Mouse (Mus musculus): ENCODE results near the gene Os9. TPM values are rescaled to one million over a fixed set of nuclear protein-coding genes. Genes with fewer than 3 reads are reported as not detected.
"Not testable (repeated sequence)": the region's sequence is repeated elsewhere in the genome, so short reads cannot be mapped to it uniquely, and the experiment has no call there.

Os9 gene
- total RNA-seq, 2 experiments from 2014 or later, result 23.2 to 28.8 TPM

DNA sequence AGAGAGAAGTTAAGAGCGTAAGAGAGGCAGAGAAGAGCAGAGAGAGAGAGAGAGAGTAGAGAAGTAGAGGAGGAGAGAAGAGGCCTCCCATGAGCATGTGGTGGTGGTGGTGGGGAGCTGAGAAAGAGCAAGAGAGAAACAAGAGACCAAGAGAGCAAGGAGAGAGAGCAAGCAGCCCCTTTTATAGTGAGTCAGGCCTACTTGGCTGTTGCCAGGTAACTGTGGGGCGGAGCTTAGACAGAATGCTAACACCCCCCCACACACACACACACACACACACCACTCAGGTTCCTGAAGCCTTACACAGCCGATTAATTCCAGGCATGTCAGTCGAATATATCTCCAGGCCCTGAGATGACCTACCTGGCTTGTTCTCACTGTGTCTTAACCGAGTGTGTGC lies 24.4 kb upstream of the Os9 start:
- DNase-seq, result no peak

DNA sequence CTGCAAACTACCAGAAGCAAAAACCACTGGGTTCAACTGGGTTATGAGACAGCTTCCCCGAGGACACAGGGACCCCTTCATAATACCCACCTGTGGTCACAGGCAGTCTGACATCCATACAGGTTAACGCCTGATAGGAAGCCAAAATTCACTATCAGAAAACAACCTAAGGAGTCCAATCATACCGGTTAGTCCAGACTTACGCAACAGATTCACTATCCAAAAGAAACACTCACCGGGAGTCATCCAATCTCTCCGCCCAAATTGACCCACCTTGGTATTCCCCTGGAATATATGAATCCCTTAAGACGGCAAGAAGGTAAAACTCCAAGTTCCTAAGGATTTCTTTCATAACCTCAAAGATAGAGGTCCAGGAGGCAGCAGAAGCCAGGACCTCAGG lies 23.6 kb upstream of the Os9 start:
- DNase-seq, result no peak

DNA sequence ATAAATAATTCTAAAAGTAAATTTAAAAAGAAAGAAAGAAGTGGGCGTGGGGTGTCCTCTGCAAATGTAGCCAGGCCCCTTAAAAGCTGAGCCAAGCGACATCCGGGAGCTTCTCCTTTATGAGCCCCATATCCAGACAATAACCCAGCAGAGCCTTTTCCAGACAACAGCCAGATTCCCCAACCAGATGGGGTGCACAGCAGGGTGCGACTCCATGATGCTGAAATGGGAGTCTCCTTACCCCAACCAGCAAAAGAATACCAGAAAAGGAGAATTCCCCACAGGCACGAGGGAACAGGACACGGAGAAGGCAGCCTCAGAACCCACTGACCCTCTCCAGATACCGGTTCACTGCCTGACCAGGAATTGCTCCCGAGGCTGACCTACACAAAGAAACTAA lies 22.3 kb upstream of the Os9 start:
- no peak for DNase-seq

DNA sequence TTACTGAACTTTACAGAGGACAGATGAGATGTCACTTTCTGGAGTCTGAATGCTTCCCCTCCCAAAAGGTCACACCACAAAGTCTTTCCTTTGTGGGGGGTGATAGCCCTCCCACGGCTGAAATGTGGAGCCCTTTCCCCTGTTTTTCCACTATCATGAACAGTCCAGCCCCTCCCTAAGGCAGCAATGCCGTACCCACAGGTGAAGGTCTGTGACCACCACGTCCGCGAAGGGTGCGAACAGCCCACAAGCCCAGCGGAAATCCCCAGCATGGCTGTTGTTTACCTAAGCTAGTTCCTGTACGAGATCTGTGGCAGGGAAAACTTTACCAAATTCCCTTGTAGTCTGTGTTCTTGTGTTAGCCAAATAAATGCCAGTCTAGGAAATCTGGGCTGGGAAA lies 20.6 kb upstream of the Os9 start:
- peak in 1 of 2 experiments; percentile 21 for DNase-seq

DNA sequence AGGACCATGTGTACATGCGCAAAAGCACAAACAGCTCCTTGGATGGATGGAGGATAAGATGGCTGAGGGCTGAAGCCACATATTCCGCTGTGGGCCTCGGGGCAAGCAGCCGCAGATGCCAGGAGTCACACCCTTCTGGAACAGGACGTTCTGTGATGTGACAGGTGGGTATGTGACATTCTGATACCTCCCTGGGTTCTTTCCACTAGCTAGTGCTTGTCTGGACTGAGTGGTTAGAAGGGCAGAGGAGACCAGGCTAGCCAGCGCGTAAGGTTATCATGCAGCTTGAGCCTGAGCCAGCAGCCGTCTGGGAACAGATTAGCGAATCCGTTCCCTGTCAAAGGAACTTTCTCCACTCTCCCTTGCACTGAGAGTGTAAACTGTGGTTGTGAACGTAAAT lies 20.0 kb upstream of the Os9 start:
- DNase-seq, result no peak

DNA sequence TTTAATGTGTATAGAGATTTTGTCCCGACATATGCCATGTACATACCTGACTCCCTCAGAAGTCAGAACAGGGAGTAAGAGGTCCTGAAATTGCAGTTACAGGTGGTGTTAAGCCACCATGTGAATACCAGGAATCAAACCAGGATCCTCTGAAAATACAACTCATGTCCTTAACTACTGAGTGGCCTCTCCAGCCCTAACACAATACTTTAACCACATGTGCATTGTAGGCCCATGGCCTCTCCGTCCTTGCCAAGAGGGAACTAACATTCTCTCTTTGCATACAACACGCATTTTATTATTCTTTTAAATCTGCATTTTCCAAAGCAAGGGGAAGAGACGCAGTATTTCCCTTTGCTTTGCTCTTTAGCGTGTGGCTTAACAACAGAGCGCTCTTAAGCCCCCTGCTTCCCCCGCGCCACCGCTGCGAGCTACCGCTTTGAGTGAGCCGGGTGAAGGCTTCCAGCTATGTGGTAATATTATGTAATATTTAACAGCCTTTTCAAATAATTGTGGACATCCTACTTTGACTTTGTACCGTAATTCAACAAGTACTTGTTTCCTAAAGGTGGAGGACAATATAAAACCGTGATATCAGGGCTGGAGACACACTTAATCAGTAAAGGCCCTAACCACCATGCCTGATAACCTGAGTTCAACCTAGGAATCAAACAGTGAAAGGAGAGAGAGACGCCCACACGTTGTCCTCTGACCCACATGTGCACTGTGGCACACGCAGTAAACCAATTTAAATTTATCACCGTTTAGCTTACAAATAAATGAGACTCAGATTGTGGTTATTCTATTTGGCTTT lies 17.6 kb upstream of the Os9 start:
- no peak for DNase-seq

DNA sequence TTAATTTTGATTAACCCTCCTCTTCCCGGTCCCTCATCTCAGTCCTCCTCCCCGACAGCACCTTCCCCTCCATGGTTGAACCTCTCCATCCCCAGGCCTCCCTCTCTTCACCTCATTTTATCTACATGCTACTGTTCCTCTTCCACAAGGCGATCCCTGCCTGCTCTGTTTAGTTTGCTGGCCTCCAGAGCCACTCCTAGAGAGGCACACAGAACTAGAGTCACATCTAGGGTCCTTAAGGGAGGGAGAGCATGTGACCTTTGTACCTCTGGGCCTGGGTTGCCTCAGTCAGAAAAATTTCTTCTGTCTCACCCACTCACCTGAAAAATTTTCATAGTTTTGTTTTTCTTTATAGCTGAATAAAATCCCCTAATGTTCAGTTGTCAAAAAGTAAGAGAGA lies 17.0 kb upstream of the Os9 start:
- no peak for DNase-seq

DNA sequence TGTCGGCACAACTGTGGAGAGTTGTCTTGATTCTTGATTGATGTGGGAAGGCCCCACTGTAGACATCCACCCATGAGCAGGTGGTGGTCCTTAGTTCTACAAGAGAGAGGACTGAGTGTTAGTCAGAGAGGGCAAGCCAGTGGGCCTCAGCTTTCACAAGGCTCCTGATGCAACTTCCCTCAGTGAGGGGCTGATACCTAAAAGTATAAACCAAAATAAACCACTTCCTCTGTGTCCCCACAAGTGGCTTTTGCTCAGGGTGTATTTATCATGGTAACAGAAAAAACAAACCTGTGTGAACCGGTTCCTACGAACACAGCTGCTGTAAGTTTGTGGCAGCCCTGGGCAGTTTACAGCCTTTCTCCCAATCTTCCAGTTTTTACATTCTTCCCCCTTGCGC lies 15.6 kb upstream of the Os9 start:
- DNase-seq, result peak in 1 of 2 experiments; percentile 9

DNA sequence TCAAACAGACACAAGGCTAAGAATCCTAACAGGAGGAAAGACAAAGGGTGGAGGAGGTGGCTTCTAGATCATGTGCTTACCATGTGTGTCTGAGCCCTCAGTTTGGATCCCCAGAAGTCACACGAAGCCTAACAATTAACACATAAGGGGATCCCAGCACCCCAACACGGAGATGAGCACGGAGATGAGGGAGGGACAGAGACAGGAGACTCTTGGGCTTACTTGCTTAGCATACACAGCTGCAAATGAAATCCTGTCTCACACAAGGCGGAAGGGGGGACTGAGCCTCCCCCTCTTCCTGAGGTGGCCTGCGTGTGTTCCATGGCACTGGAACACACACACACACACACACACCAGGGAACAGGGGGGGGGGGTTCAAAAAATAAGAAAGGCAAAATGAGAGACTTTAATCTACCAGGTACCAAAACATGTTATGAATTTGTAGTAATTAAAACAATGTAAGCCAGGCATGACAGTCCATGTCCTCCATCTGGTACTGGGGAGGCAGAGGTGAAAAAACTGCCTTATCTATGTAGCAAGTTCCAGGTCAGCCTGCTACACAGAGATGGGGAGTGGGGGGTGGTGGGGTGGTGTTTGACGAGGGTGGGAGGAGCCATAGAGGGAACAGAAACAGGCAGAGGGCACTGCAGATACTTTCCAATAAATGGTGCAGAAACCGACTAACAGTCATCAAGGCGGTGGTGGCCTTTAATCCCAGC lies 14.3 kb upstream of the Os9 start:
- DNase-seq, result no peak

DNA sequence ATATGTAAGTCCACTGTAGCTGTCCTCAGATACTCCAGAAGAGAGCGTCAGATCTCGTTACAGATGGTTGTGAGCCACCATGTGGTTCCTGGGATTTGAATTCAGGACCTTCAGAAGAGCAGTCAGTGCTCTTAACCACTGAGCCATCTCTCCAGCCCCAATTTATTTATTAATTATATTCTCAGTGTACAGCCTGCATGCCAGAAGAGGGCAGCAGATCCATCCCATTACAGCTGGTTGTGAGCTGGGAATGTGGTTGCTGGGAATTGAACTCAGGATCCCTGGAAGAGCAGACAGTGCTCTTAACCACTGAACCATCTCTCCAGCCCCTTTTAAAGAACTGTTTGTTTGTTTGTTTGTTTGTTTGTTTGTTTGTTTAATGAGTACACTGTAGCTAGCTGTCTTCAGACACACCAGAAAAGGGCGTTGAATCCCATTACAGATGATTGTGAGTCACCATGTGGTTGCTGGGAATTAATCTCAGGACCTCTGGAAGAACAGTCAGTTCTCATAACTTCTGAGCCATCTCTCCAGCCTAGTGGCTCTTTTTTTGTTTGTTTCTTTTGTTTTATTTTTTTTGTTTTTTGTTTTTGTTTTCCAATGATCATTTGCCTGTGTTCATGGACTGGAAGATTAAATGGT lies 13.6 kb upstream of the Os9 start:
- not testable (repeated sequence) for DNase-seq

DNA sequence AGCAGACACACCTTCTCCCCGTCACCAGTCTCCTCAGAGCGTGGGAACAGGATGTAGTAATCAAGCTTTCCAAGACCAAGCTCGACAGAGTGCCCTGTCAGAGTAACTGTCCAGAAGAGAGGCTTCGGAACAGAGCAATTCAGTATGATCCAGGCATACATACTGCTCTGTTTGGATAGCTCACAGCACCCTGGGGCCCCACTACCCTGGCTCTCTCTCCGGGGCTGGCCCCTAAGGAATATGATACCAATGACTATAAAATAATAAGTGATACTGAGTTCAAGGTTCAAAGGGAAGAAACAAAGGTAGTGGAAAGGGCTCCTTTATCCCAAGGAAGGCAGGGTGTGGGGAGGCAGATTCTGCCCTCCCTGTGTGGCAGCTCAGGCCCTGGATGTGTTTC lies 11.5 kb upstream of the Os9 start:
- DNase-seq, result no peak

DNA sequence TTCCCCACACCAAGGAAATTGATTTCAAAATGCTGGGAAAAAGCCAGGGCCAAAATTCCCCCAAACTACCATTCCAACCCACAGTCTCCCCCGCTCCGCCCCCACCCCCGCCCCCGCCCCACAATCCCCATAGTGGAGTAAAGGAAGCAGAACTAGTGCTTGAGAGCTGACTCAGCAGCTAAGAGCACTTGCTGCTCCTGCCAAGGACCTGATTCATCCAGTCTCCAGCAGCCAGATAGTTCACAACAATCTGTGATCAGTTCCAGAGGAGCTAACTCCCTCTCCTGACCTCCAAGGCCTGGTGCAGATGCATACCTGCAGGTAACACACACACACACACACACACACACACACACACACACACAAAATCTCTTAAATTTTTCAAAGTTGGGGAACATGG lies 8.5 kb upstream of the Os9 start:
- no peak for DNase-seq

DNA sequence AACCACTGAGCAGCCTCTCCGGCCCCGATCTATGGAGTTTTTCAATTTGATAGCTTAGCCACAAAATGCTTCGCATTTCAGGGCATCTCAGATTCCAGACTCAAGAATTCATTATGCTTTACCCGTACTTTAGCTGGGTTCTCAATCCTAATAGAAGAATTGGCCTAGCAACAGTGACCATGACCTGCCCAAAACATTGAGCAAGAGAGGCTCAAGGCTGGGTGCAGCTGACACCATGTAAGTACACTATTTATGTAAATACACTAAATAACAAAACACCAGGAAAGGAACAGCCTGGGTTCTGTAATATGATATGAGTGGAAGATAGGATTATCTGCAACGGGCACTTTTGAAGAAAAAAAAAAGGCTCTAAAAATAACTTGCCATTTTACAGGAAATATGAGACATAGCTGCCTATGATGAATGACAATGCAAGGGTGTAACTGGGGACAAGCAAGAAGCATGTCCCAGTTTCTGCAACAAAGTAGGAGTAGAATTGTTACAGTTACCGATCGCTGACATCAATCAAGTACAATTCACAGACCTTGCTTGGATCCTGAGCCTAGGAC lies 6.9 kb upstream of the Os9 start:
- DNase-seq, result no peak

DNA sequence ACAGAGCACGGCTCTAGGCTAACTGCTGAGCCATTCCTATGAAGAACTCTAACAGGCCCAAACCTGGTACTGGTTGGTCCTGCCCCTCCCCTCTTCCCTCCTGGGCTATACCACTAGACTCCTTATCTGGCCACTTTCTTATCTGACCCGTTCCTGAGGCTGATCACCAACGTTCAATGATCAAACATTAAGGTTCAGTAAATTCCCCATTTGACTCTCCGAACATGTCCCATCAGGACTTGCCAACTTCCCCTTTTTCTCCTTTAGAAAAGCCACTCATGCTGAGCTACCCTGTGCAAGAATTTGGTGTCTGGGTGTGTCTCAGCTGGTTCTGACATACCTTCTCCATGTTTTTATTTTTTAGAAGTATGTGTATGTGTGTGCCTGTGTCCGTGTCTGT lies 5.6 kb upstream of the Os9 start:
- no peak for DNase-seq

DNA sequence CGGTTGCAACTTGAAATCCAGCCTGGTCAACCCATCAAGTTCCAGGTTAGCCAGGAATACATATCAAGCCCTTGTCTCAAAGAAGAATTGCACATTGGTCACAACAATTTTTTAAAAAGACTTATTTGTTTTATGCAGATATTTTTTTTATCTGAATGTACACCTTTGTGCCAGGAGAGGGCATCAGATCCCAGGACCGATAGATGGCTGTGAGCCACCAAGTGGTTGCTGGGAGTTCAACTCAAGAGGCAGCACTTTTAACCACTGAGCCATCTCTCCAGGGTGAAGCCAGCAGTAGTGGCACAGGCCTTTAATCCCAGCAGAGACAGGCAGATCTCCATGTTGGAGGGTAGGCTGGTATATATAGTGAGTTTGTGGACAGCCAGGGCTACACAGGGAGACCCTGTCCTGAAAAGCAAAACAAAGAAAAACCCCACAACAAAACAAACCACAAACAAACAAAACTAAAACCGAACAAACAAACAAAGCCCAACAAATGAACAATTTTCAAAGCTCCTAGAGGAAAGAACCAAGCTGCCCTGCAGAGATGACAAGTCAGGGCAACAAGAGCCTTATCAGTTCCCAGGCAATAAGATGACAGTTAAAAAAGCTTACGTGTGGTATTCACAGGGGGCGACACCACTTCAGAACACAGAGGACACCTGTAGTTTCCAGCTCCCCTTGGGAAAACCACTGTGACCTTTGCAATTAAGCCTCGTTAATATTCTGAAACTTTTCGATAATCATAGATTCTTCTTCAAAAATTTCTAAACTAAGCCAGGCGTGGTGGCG lies 4.5 kb upstream of the Os9 start:
- no peak for DNase-seq

DNA sequence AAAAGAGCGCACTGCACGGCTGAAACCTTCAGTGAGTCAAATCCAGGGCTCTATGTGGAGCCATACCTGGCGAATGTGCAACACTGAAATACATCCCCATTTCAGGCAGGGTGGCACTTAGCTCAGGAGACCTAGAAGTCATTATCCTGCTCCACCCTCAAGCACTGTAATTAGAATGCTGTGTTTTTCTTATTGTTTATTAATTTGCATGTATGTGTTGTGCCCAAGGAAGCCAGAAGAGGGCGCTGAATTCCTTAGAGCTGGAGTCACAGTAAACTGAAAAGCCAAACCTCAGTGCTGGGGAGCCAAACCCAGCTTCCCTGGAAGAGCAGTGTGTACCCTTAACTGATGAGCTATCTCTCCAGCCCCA lies 2.5 kb upstream of the Os9 start:
- peak; percentile 59 to 83 for DNase-seq

DNA sequence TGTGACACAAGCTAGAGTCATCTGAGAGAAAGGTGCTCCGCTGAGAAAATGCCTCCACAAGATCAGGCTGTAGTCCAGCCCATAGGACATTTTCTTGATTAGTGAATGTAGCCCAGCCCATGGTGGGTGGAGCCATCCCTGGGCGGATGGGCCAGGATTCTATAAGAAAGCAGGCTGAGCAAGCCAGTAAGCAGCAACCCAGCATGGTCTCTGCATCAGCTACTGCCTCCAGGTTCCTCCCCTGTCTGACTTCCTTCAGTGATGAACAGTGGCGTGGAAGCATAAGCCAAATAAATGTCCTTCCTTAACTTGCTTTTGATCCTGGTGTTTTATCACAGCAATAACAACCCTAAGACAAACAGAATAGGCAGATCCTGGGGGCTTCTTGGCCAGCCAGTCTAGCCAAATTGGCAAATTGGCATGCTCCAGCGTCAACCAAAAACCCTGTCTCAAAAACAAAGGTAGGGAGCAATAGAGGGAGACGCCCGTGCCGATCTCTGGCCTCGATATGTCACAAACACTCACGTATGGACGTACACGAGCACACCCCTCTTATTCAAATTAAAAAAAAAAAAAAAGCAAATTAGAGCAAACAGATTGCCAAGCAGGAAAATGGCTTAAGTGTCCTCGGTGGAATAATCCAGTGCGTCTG lies 2.0 kb upstream of the Os9 start:
- DNase-seq, result peak in 1 of 2 experiments; percentile 23

DNA sequence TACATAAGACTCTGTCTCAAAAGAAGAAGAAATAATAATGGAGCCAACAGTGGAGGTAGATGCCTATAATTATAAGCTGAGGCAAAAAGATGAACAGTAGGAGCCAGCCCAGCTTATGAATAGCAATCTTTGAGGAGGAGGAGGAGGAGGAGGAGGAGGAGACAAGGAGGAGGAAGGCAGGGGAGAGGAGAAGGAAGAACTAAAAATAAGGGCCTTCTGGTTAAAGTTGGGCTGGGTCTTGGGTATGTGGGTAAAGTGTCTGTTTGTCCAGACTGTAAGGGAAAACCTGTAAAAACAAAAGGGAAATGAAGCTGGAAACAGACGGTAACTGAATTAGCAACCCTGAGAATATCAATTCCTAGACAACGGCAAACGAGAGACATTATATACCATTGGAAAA lies 1.1 kb upstream of the Os9 start:
- DNase-seq, result no peak

DNA sequence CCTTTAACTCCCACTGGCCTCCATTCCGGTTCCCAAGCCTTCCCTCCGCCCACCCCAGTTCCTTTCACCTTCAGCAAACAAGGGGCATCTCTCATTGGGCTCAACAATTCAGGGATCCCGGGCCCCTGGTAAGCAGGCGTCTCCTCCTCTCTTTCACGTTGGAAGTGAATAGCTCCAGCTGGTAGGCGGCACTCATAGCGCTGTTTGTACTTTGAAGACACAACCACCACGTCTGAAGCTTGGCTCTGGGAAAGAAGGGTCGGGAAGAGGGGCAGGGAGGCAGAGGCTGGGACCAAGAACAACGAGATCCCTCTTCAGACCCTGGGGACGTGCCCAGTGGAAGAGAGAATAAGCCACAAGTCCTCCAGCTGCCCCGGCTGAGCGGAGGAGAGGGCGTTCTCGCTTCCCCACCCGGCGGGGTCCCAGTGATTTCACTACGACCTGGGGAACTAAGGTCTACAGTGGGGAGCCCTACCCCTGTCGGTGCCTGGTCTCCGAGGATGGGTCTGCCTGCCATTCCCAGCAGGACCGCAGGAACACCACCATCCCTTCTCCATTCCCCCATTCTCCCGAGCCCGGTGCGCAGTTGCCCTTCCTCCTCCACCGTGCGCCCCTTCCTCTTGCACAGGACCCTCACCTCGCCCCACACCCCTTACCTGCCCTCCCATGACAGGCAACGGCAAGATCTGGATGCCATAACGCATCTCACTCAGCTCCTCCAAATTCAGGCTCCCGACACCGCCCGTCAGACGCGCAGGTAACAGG lies 448 bp downstream of the Os9 start:
- no peak for DNase-seq

DNA sequence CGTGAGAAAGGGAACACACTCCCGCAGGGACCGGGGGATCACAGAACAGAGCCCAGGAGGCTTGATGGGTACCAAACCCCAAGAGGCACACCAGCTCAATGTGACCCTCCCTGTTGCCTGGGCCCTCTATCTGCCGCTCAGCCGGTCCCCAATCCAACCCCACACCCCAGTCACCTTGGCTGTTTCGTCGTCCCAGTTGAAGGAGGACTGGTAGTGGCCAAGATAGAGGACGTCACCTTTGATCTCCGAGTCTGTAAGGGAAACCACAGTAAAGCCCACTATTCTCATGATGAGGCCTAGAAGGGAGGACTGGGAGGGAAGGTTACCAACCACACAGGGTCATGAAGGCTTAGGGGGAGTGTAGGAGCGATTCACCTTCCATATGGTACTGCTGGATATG lies 1.7 kb downstream of the Os9 start:
- no peak for DNase-seq

DNA sequence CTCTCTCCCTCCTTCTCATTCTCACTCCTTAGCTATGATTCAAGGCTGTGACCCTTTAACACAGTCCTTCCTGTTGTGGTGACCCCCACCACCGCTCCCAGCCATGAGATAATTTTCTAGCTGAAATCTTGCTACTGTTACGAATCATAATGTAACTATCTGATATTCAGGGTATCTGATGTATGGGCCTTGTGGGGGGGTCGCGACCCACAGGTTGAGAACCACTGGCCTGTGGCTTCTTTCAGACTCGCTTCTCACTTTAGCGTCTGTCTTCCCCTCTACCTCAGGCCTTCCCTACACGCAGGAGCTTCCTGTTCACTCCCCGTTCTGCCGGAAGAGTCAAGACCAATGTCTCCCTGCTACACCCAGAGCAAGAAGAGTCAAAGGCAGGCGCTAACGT lies 2.5 kb downstream of the Os9 start:
- no peak for DNase-seq

Data from heart, adult 18-20 months (tissue).